ENCODE assay signal across 18 mouse cellular contexts in the genomic region with DNA sequence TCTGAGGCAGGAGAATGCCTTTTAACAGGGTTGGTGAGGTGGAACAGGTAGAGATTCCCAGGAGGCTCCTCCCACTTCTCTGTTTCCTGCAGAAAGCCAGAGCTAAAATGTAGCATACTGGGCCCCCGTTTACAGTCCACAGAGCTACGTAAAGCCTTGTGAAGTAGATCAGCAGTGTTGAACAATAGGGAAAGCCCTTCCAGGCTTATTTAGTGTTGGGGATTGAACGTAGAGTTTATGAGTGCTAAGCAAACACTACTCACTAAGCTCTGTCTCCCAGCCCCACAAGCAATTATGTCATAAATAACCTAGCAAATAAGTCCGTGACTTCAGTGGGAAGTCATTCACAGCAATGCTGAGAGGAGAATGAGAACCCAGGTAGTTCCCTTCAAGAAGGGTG.
DNase-seq lines count a peak whose midpoint lies in the region; ATAC-seq and TF ChIP-seq lines count a peak whose summit lies in the region.
"Had no signal": no experiment of that assay in that cellular context is flagged by ENCODE, and none has a peak within 500 bp of the region (broad histone marks: within the 10 kb centered on the region; RNA-seq: fewer than 3 reads in every experiment).

No protein-coding gene starts in this region.

- ATAC-seq in hindbrain, embryonic 14.5 days (ENCODE audit: low FRiP score) = no peak
- no peak for ATAC-seq in hindbrain, postnatal 0 days
- no peak for ATAC-seq in midbrain, embryonic 11.5 days (ENCODE audit: low FRiP score)
- ATAC-seq in intestine, embryonic 14.5 days (replicated peaks; ENCODE audit: low FRiP score, low TSS enrichment, low read depth) = peak; percentile 75
- ATAC-seq in monocyte, adult 5-6 weeks (replicated peaks; ENCODE audit: insufficient number of reproducible peaks, low FRiP score, low TSS enrichment, poor library complexity, severe bottlenecking) = no peak

- H3K4me3 ChIP-seq in hindbrain, embryonic 14.5 days (replicated peaks; ENCODE audit: low read length) = no peak overlapping the region
- no peak overlapping the region for H3K4me3 ChIP-seq in hindbrain, postnatal 0 days (ENCODE audit: low read length)
- no peak overlapping the region for H3K4me3 ChIP-seq in midbrain, embryonic 10.5 days
- no peak overlapping the region for H3K4me3 ChIP-seq in midbrain, embryonic 11.5 days (ENCODE audit: low read depth, low read length)
- no peak overlapping the region for H3K4me3 ChIP-seq in intestine, embryonic 14.5 days (ENCODE audit: low read depth, low read length)
- H3K4me3 ChIP-seq: gastrocnemius, adult 2 months; megakaryocyte, embryonic 14.5 days had no signal

- H3K9ac ChIP-seq in hindbrain, embryonic 14.5 days = no peak overlapping the region
- H3K9ac ChIP-seq in hindbrain, postnatal 0 days (replicated peaks; ENCODE audit: low read length) = no peak overlapping the region
- no peak overlapping the region for H3K9ac ChIP-seq in midbrain, embryonic 11.5 days (ENCODE audit: low read length)
- H3K9ac ChIP-seq in intestine, embryonic 14.5 days (ENCODE audit: low read length) = no peak overlapping the region

- no peak overlapping the region for H3K4me2 ChIP-seq in hindbrain, embryonic 14.5 days (replicated peaks)
- no peak overlapping the region for H3K4me2 ChIP-seq in hindbrain, postnatal 0 days (ENCODE audit: low read depth, low read length)
- no peak overlapping the region for H3K4me2 ChIP-seq in midbrain, embryonic 11.5 days
- H3K4me2 ChIP-seq in intestine, embryonic 14.5 days (ENCODE audit: low read length) = no peak overlapping the region
- H3K4me2 ChIP-seq: heart, embryonic 11.5 days; liver, embryonic 11.5 days had no signal

- no peak for DNase-seq in hindbrain, embryonic 14.5 days (ENCODE audit: low spot score)
- DNase-seq in hindbrain, postnatal 0 days (ENCODE audit: low spot score) = no peak
- DNase-seq in midbrain, embryonic 10.5 days (ENCODE audit: low spot score) = no peak
- no peak for DNase-seq in midbrain, embryonic 11.5 days (ENCODE audit: low spot score, missing footprints)
- DNase-seq in intestine, embryonic 14.5 days (ENCODE audit: low spot score) = no peak
- peak; percentile 25 for DNase-seq in large intestine, adult 2 months (ENCODE audit: low read depth, low spot score)
- DNase-seq in embryo, embryonic 10 days (ENCODE audit: low spot score) = no peak
- DNase-seq: adrenal gland, postnatal 36 days; gastrocnemius, adult 2 months; heart, postnatal 14 days; kidney, adult 11 months; lung, adult 18-20 months; right cerebral cortex, adult 18-20 months; thymus, postnatal 25 days had no signal

- no peaks in the 10 kb centered on the region for H3K9me3 ChIP-seq in hindbrain, embryonic 14.5 days (ENCODE audit: control insufficient read depth, low read length)
- H3K9me3 ChIP-seq in hindbrain, postnatal 0 days (ENCODE audit: low read length) = no peaks in the 10 kb centered on the region
- H3K9me3 ChIP-seq in midbrain, embryonic 10.5 days (replicated peaks) = no peaks in the 10 kb centered on the region
- H3K9me3 ChIP-seq in midbrain, embryonic 11.5 days (ENCODE audit: control insufficient read depth, low read length) = no peaks in the 10 kb centered on the region
- no peaks in the 10 kb centered on the region for H3K9me3 ChIP-seq in intestine, embryonic 14.5 days (ENCODE audit: control insufficient read depth, low read length)
- H3K9me3 ChIP-seq: megakaryocyte, embryonic 14.5 days had no signal

- no peak for TF ChIP-seq CTCF in hindbrain, postnatal 0 days (IDR thresholded peaks at IDR 0.05; ENCODE audit: low read depth)

- no peaks in the 10 kb centered on the region for H3K27me3 ChIP-seq in hindbrain, embryonic 14.5 days (ENCODE audit: control insufficient read depth, insufficient read depth, low read length)
- no peaks in the 10 kb centered on the region for H3K27me3 ChIP-seq in hindbrain, postnatal 0 days (ENCODE audit: insufficient read depth, low read length)
- no peaks in the 10 kb centered on the region for H3K27me3 ChIP-seq in midbrain, embryonic 10.5 days (ENCODE audit: low read depth, poor library complexity, severe bottlenecking)
- H3K27me3 ChIP-seq in midbrain, embryonic 11.5 days (ENCODE audit: control insufficient read depth, insufficient read depth, low read length) = no peaks in the 10 kb centered on the region
- H3K27me3 ChIP-seq in intestine, embryonic 14.5 days (replicated peaks; ENCODE audit: control insufficient read depth, insufficient read depth, low read length) = no peaks in the 10 kb centered on the region

- H3K27ac ChIP-seq in hindbrain, embryonic 14.5 days = peak overlapping the region; percentile 28
- no peak overlapping the region for H3K27ac ChIP-seq in hindbrain, postnatal 0 days
- H3K27ac ChIP-seq in midbrain, embryonic 10.5 days (replicated peaks) = peak overlapping the region; percentile 38
- no peak overlapping the region for H3K27ac ChIP-seq in midbrain, embryonic 11.5 days (ENCODE audit: low read depth, low read length)
- H3K27ac ChIP-seq in intestine, embryonic 14.5 days (ENCODE audit: low read depth) = peak overlapping the region; percentile 60
- H3K27ac ChIP-seq: gastrocnemius, adult 2 months had no signal

- 53% methylated on average over 4 of the region's 4 CpGs for WGBS in hindbrain, embryonic 14.5 days
- 52% methylated on average over 4 of the region's 4 CpGs for WGBS in hindbrain, postnatal 0 days
- 50% methylated on average over 4 of the region's 4 CpGs for WGBS in midbrain, embryonic 10.5 days
- 54% methylated on average over 4 of the region's 4 CpGs for WGBS in midbrain, embryonic 11.5 days
- WGBS in intestine, embryonic 14.5 days = 30% methylated on average over 4 of the region's 4 CpGs
- 16% methylated on average over 4 of the region's 4 CpGs for WGBS in large intestine, adult 2 months

- no peaks in the 10 kb centered on the region for H3K36me3 ChIP-seq in hindbrain, embryonic 14.5 days (replicated peaks; ENCODE audit: control insufficient read depth, insufficient read depth)
- no peaks in the 10 kb centered on the region for H3K36me3 ChIP-seq in hindbrain, postnatal 0 days (ENCODE audit: insufficient read depth, low read length)
- peaks cover 22% of the 10 kb centered on the region for H3K36me3 ChIP-seq in midbrain, embryonic 10.5 days
- no peaks in the 10 kb centered on the region for H3K36me3 ChIP-seq in midbrain, embryonic 11.5 days (ENCODE audit: control insufficient read depth, insufficient read depth, low read length)
- H3K36me3 ChIP-seq in intestine, embryonic 14.5 days (ENCODE audit: control insufficient read depth, insufficient read depth, low read length) = no peaks in the 10 kb centered on the region

- H3K4me1 ChIP-seq in hindbrain, embryonic 14.5 days (replicated peaks; ENCODE audit: control insufficient read depth, insufficient read depth, low read length) = peaks cover 36% of the 10 kb centered on the region
- H3K4me1 ChIP-seq in hindbrain, postnatal 0 days (ENCODE audit: insufficient read depth, low read length) = no peaks in the 10 kb centered on the region; the same call in 1 of the 2 replicates
- H3K4me1 ChIP-seq in midbrain, embryonic 10.5 days = peaks cover 83% of the 10 kb centered on the region
- peaks cover 17% of the 10 kb centered on the region for H3K4me1 ChIP-seq in midbrain, embryonic 11.5 days (ENCODE audit: control insufficient read depth, insufficient read depth, low read length)
- H3K4me1 ChIP-seq in intestine, embryonic 14.5 days (replicated peaks; ENCODE audit: control insufficient read depth, insufficient read depth, low read length) = peaks cover 39% of the 10 kb centered on the region

Comparison
In these comparisons a context has a peak if more than half of its experiments do, and no peak if none do; other contexts are left out.
1. H3K27ac ChIP-seq: peak in hindbrain, embryonic 14.5 days (single experiment), midbrain, embryonic 10.5 days (single experiment) and intestine, embryonic 14.5 days (single experiment); none in hindbrain, postnatal 0 days (single experiment) and midbrain, embryonic 11.5 days (single experiment).